Mouse (Mus musculus): ENCODE measurements around the gene Krt8.

- TF ChIP-seq CTCF (IDR thresholded peaks at IDR 0.05; ENCODE audit: control insufficient read depth, insufficient read depth, insufficient replicate concordance, low read depth, low read length), result no peak
- no peak for TF ChIP-seq POLR2A (IDR thresholded peaks at IDR 0.05; ENCODE audit: control insufficient read depth, low read depth, low read length)
These were observed 20.9 kb downstream of the Krt8 start for GRCm38 (mm10) chr15:101983315-101983948.

Data from testis, adult 2 months (tissue).